Mouse (Mus musculus) olfactory bulb, adult 2 months (tissue): ENCODE data around the gene Spdef.

Source experiments
- CTCF ChIP-seq: fragments of 200-500 bp; IDR thresholded peaks from 2 replicates; pipeline ENCODE4 v1.5.1; 2012; ENCODE audit warnings: low read depth, mild to moderate bottlenecking, low read length, moderate library complexity; ENCODE audit not compliant: insufficient read depth
- POLR2A ChIP-seq: fragments of 200-500 bp; IDR thresholded peaks from 2 replicates; pipeline ENCODE4 v1.6.1; 2012; ENCODE audit warnings: mild to moderate bottlenecking, low read depth, low read length, moderate library complexity; ENCODE audit not compliant: insufficient read depth

GRCm38 (mm10) chr17:27676270-27676669 is 52.5 kb downstream of the Spdef start:
- no peak for TF ChIP-seq CTCF
- TF ChIP-seq POLR2A = no peak
